Mouse (Mus musculus): Measurements from ENCODE around the gene Hint2. TPM values are rescaled to one million over a fixed set of nuclear protein-coding genes. Genes with fewer than 3 reads are reported as not detected.

Hint2 gene
- polyA plus RNA-seq (2014; fragmentation: Nextera tagmentation; extraction: Ambion mirVana): 64.1 and 66.8 TPM in 2 replicates

DNA sequence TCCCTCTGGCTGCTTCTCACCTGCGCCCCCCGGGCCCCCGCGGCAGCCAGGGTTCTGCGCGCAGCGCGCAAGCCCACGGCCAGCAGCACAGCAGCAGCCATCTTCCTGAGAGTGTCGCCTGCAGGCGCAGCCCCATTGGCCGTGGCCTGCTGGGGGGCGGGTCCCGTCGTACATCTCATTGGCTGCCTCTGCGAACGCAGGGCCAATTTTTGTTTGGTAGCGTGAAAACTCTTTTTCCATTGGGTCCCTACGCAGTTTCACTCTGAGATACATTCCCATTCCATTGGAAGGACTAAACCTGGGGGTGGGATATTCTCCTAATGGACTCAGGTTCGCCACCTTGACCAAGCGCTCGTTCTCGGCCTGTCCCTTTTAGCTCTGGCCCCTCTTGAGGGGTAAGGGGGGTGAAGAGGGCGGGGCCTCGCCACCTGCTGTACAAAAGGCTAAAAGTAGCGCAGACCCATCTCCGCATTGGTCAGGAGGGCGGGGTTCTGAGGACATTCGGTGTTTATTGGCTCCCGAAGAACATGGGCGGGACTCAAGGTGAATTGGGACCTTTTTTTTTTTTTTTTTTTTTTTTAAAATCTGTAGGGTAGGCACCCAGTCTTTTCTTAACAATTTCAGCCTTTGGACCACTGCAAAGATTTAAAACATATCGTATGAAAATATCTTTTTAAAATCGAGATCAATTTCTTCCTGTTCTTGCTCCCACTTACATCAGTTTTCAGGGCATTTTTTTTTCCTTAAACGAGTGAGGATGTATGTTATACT, at the start of gene Hint2:
Gene Hint2, minus strand, starts transcription at position 128 of the 771 bp plus-strand sequence.
- ATAC-seq (replicated peaks; ENCODE audit: low FRiP score): peak; percentile 96
- no peaks in the 10 kb centered on the region for H3K27me3 ChIP-seq (ENCODE audit: control insufficient read depth, insufficient read depth, low read length)
- peak within 1 kb of the TSS; percentile 79 for H3K27ac ChIP-seq (ENCODE audit: low read depth, low read length)
- peak within 1 kb of the TSS; percentile 82 for H3K9ac ChIP-seq (ENCODE audit: low read length)
- DNase-seq (ENCODE audit: low spot score): peak; percentile 96
- H3K36me3 ChIP-seq (ENCODE audit: control insufficient read depth, insufficient read depth, low read length): no peaks in the 10 kb centered on the region
- H3K9me3 ChIP-seq (ENCODE audit: control insufficient read depth, low read length): no peaks in the 10 kb centered on the region
- peak within 1 kb of the TSS; percentile 80 for H3K4me2 ChIP-seq (ENCODE audit: low read depth, low read length, severe bottlenecking)
- H3K4me3 ChIP-seq (ENCODE audit: low read depth, low read length): peak within 1 kb of the TSS; percentile 60
- 1% methylated on average over 34 of the region's 34 CpGs for WGBS
- H3K4me1 ChIP-seq (replicated peaks; ENCODE audit: control insufficient read depth, insufficient read depth, low read length): peaks cover 4% of the 10 kb centered on the region; the same call in 1 of the 2 replicates

DNA sequence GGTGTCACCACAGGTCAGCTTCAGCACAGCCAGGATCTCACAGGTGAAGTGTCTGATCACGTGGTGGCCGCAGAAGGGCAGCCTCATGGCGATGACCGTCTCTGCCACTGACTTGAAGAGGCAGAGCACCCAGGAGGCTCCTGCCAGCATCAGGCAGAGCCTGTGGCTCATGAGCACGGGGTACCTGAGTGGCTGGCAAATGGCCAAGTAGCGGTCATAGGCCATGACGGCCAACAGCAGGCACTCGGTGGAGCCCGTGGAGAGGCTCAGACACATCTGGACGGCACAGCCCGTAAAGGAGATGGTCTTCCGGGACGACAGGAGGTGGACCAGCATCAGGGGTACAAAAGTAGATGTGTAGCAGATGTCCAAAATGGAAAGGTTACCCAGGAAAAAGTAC, 49.7 kb upstream of the Hint2 start:
- Histone ChIP-seq H3K27ac (ENCODE audit: low read depth, low read length) (no peak overlapping the region), H3K9ac (ENCODE audit: low read length) (no peak overlapping the region), H3K4me3 (ENCODE audit: low read depth, low read length) (no peak overlapping the region), H3K4me2 (ENCODE audit: low read depth, low read length, severe bottlenecking) (no peak overlapping the region), H3K27me3 (ENCODE audit: control insufficient read depth, insufficient read depth, low read length) (no peaks in the 10 kb centered on the region), H3K4me1 (replicated peaks; ENCODE audit: control insufficient read depth, insufficient read depth, low read length) (no peaks in the 10 kb centered on the region), H3K36me3 (ENCODE audit: control insufficient read depth, insufficient read depth, low read length) (no peaks in the 10 kb centered on the region), H3K9me3 (ENCODE audit: control insufficient read depth, low read length) (no peaks in the 10 kb centered on the region)
- DNase-seq (ENCODE audit: low spot score) (no peak), ATAC-seq (replicated peaks; ENCODE audit: low FRiP score) (no peak)
- 89% methylated on average over 13 of the region's 13 CpGs for WGBS

DNA sequence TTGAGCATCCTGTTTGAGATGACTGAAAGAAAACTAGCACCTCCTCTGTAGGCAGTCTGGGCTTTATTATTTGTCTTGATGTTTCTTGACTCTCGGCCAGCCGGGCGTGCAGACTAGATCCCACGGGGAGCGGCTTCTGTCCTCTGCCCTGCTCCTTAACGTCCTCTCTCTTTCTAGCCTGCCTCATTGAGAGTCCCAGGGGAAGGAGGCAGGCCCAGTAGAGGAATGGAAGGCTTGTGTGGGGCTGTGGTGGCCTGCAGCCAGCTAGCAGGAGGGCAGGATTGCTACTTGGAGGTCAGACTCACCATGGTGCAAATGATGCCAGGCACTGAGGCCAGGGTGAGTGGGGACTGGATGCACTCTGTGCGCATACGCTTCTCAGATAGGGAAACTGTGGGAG, 47.6 kb upstream of the Hint2 start:
- Histone ChIP-seq H3K36me3 (ENCODE audit: control insufficient read depth, insufficient read depth, low read length) (no peaks in the 10 kb centered on the region), H3K4me1 (replicated peaks; ENCODE audit: control insufficient read depth, insufficient read depth, low read length) (no peaks in the 10 kb centered on the region), H3K27me3 (ENCODE audit: control insufficient read depth, insufficient read depth, low read length) (no peaks in the 10 kb centered on the region), H3K4me3 (ENCODE audit: low read depth, low read length) (no peak overlapping the region), H3K4me2 (ENCODE audit: low read depth, low read length, severe bottlenecking) (no peak overlapping the region), H3K27ac (ENCODE audit: low read depth, low read length) (no peak overlapping the region), H3K9me3 (ENCODE audit: control insufficient read depth, low read length) (no peaks in the 10 kb centered on the region), H3K9ac (ENCODE audit: low read length) (no peak overlapping the region)
- DNase-seq (ENCODE audit: low spot score) (no peak), ATAC-seq (replicated peaks; ENCODE audit: low FRiP score) (no peak)
- WGBS: 87% methylated on average over 8 of the region's 8 CpGs

DNA sequence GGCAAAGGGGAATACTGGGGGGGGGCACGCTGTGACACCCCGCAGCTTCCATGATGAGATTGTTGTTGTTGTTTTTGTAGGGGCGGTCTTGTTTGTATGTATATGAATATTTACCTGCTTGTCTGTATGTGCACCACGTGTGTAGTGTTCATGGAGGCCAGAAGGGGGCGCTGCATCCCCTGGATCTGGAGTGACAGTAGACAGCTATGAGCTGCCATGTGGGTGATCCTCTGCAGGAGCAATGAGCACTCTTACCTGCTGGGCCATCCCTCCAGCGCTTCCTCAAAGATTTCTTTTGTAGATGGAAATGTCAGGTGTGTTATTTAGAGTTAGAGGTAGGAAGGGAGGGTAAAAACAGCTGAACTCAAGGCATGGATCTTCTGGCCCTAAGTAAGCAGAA, 47.2 kb upstream of the Hint2 start:
- H3K27ac ChIP-seq (ENCODE audit: low read depth, low read length): no peak overlapping the region
- no peak overlapping the region for H3K9ac ChIP-seq (ENCODE audit: low read length)
- H3K4me1 ChIP-seq (replicated peaks; ENCODE audit: control insufficient read depth, insufficient read depth, low read length): no peaks in the 10 kb centered on the region
- ATAC-seq (replicated peaks; ENCODE audit: low FRiP score) (no peak), DNase-seq (ENCODE audit: low spot score) (no peak)
- H3K9me3 ChIP-seq (ENCODE audit: control insufficient read depth, low read length): no peaks in the 10 kb centered on the region
- H3K4me3 ChIP-seq (ENCODE audit: low read depth, low read length): no peak overlapping the region
- no peak overlapping the region for H3K4me2 ChIP-seq (ENCODE audit: low read depth, low read length, severe bottlenecking)
- H3K36me3 ChIP-seq (ENCODE audit: control insufficient read depth, insufficient read depth, low read length): no peaks in the 10 kb centered on the region
- WGBS: 82% methylated on average over 6 of the region's 6 CpGs
- H3K27me3 ChIP-seq (ENCODE audit: control insufficient read depth, insufficient read depth, low read length): no peaks in the 10 kb centered on the region

DNA sequence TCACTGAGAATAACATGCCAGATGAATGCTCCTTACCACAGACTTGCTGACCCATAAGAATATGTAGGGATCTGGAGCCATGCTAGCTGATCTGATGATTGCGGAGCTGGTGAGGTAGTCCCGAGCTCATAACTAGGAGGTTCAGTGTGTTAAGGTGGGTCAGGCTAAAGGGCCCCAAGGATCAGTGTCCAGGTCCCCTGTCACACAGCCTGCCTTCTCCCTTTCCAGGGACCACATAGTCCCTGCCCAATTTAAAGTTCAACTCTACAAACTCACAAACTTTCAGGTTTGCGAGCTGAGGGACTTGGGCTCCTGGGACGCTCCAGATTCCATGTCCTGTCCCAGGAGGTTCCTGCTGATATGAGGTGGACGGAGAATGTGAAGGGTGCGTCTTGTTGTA, 44.4 kb upstream of the Hint2 start, which contains the start of gene Olfr70:
Gene Olfr70, minus strand, starts transcription at position 101 of the 400 bp plus-strand sequence.
- no peak for ATAC-seq (replicated peaks; ENCODE audit: low FRiP score)
- 91% methylated on average over 6 of the region's 6 CpGs for WGBS
- H3K4me2 ChIP-seq (ENCODE audit: low read depth, low read length, severe bottlenecking): no peak within 1 kb of the TSS
- no peak within 1 kb of the TSS for H3K9ac ChIP-seq (ENCODE audit: low read length)
- no peaks in the 10 kb centered on the region for H3K27me3 ChIP-seq (ENCODE audit: control insufficient read depth, insufficient read depth, low read length)
- H3K36me3 ChIP-seq (ENCODE audit: control insufficient read depth, insufficient read depth, low read length): no peaks in the 10 kb centered on the region
- DNase-seq (ENCODE audit: low spot score): no peak
- H3K9me3 ChIP-seq (ENCODE audit: control insufficient read depth, low read length): no peaks in the 10 kb centered on the region
- no peak within 1 kb of the TSS for H3K27ac ChIP-seq (ENCODE audit: low read depth, low read length)
- no peak within 1 kb of the TSS for H3K4me3 ChIP-seq (ENCODE audit: low read depth, low read length)
- H3K4me1 ChIP-seq (replicated peaks; ENCODE audit: control insufficient read depth, insufficient read depth, low read length): no peaks in the 10 kb centered on the region

DNA sequence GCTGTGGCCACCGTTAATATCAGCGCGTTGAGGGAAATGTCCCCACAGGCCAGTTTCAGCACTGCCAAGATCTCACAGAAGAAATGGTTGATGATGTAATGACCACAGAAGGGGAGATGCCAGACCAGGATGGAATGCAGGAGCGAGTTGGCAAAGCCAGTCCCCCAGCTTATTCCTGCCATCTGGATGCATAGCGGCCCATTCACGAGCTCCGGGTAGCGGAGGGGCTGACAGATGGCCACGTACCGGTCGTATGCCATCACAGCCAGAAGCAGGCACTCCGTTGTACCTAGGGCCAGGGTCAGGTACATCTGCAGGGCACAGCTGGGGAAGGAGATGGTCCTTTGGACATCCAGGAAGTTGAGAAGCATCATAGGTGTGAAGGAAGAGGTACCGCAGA, 40.3 kb upstream of the Hint2 start:
- DNase-seq (ENCODE audit: low spot score): no peak

DNA sequence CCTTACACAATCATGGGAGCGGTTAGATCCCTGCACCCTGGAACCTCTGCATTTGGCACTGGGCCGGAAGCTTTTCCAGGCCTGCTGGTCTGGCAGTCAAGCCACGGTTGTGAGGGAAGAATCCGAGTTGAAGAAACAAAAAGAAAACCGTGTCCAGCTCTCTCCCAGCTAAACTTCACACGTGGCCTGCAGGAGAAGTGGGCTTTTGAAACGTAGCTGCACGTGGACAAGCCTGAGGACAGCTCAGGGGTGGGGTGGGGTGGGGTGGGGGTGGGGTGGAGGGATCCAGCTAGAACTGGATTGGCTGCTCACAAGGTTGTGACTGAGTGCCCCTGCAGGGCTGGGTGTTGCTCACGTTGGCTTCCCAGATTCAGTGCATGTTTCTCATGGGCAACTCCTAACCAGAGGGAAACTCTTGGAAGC, 39.0 kb upstream of the Hint2 start:
- WGBS: 36% methylated on average over 9 of the region's 9 CpGs
- H3K27me3 ChIP-seq (ENCODE audit: control insufficient read depth, insufficient read depth, low read length): no peaks in the 10 kb centered on the region
- 0 out of 2 replicates have a peak, but pooled peaks cover 2% of the 10 kb centered on the region for H3K4me1 ChIP-seq (replicated peaks; ENCODE audit: control insufficient read depth, insufficient read depth, low read length)
- H3K4me3 ChIP-seq (ENCODE audit: low read depth, low read length): no peak overlapping the region
- H3K27ac ChIP-seq (ENCODE audit: low read depth, low read length): no peak overlapping the region
- DNase-seq (ENCODE audit: low spot score) (no peak), ATAC-seq (replicated peaks; ENCODE audit: low FRiP score) (no peak)
- no peaks in the 10 kb centered on the region for H3K36me3 ChIP-seq (ENCODE audit: control insufficient read depth, insufficient read depth, low read length)
- H3K9me3 ChIP-seq (ENCODE audit: control insufficient read depth, low read length): no peaks in the 10 kb centered on the region
- no peak overlapping the region for H3K4me2 ChIP-seq (ENCODE audit: low read depth, low read length, severe bottlenecking)
- H3K9ac ChIP-seq (ENCODE audit: low read length): no peak overlapping the region

More for the DNA sequence above, 40.3 kb upstream of the Hint2 start:
- no peak for ATAC-seq (replicated peaks; ENCODE audit: low FRiP score)
- no peak overlapping the region for H3K4me2 ChIP-seq (ENCODE audit: low read depth, low read length, severe bottlenecking)
- no peak overlapping the region for H3K27ac ChIP-seq (ENCODE audit: low read depth, low read length)
- no peak overlapping the region for H3K9ac ChIP-seq (ENCODE audit: low read length)
- 92% methylated on average over 13 of the region's 13 CpGs for WGBS
- no peak overlapping the region for H3K4me3 ChIP-seq (ENCODE audit: low read depth, low read length)
- H3K27me3 ChIP-seq (ENCODE audit: control insufficient read depth, insufficient read depth, low read length): no peaks in the 10 kb centered on the region
- H3K36me3 ChIP-seq (ENCODE audit: control insufficient read depth, insufficient read depth, low read length): no peaks in the 10 kb centered on the region
- H3K4me1 ChIP-seq (replicated peaks; ENCODE audit: control insufficient read depth, insufficient read depth, low read length): 0 out of 2 replicates have a peak, but pooled peaks cover 2% of the 10 kb centered on the region
- no peaks in the 10 kb centered on the region for H3K9me3 ChIP-seq (ENCODE audit: control insufficient read depth, low read length)

DNA sequence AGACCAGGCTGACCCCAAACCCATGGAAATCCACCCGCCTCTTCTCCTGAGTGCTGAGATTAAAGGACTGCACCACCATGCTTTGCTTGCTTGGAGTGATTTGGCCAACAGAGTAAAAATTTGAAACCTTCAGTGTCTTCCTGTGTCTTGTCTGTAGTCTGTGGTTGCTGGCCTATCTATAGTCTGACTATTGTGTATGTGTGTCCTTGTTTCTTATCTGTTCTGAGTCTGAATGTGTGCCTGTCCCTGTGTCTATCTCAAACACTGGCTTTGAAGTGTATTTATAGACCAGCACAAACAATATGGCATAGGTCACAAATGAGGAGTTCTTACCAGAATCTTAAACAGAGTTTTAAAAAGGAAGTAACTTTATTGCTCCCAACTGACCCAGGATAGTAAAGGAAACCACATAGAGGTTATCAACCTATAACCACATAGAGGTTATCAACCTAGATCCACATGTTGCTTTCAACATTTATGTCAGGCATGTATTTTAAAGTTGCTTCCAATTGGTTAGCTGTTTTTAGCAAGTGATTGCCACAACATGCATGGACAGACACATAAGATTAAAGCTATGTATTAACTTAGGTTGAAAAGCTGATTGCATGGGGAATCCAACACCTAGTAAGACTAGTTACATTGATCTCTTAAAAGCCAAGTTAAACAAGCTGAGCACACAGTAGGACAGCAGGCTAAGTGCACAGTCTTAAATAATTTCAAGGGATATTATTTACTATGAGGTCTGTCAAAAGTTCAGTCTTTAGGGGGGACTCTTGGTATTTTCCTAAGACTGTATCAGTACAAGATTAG, 38.4 kb upstream of the Hint2 start:
- Histone ChIP-seq H3K27me3 (ENCODE audit: control insufficient read depth, insufficient read depth, low read length) (no peaks in the 10 kb centered on the region), H3K9me3 (ENCODE audit: control insufficient read depth, low read length) (no peaks in the 10 kb centered on the region), H3K4me2 (ENCODE audit: low read depth, low read length, severe bottlenecking) (no peak overlapping the region), H3K4me3 (ENCODE audit: low read depth, low read length) (no peak overlapping the region), H3K9ac (ENCODE audit: low read length) (no peak overlapping the region), H3K4me1 (replicated peaks; ENCODE audit: control insufficient read depth, insufficient read depth, low read length) (0 out of 2 replicates have a peak, but pooled peaks cover 2% of the 10 kb centered on the region), H3K27ac (ENCODE audit: low read depth, low read length) (no peak overlapping the region), H3K36me3 (ENCODE audit: control insufficient read depth, insufficient read depth, low read length) (no peaks in the 10 kb centered on the region)
- DNase-seq (ENCODE audit: low spot score): no peak
- WGBS: 92% methylated on average over 1 of the region's 1 CpGs
- no peak for ATAC-seq (replicated peaks; ENCODE audit: low FRiP score)
